Mouse (Mus musculus) lung, postnatal 0 days (tissue): Measurements from ENCODE around the gene Cdr2l.

Experiments used
- CTCF ChIP-seq: IDR thresholded peaks from 2 replicates; pipeline ENCODE4 v1.5.1; 2016; ENCODE audit warnings: antibody characterized with exemption, mild to moderate bottlenecking
- EP300 ChIP-seq: IDR thresholded peaks from 2 replicates; pipeline ENCODE4 v1.6.1; 2016; ENCODE audit warnings: antibody characterized with exemption, mild to moderate bottlenecking, control low read depth

GRCm38 (mm10) chr11:115377854-115378253, 3.9 kb upstream of the Cdr2l start:
- peak; percentile 19 for TF ChIP-seq CTCF
- no peak for TF ChIP-seq EP300
